Mouse (Mus musculus) heart, embryonic 14.5 days (tissue): ENCODE data around the gene Znrd1. TPM values are rescaled to one million over a fixed set of nuclear protein-coding genes. Genes with fewer than 3 reads are reported as not detected.

Experiments
- ATAC-seq: fragments of 200-750 bp; cut with Nextera tagmentation; 2 replicates; pipeline ENCODE4 v1.8.0; 2017; ENCODE audit warnings: low read depth, moderate TSS enrichment; ENCODE audit not compliant: insufficient number of reproducible peaks, insufficient read depth, low FRiP score
- H3K27ac ChIP-seq, 2 experiments: fragments of 200-500 bp in 1 of 2; fragments of 300-500 bp in 1 of 2; sonication (generic) in 1 of 2; replicated peaks in 1 of 2; 2 replicates each; pipeline ENCODE4 v1.5.1; 2012 to 2014; ENCODE audit warnings: low read depth in 2 of 2, low read length in 2 of 2, control low read depth in 1 of 2, mild to moderate bottlenecking in 1 of 2, mixed read lengths in 1 of 2; ENCODE audit not compliant: control insufficient read depth in 1 of 2, insufficient read depth in 1 of 2
- H3K27me3 ChIP-seq: fragments of 300-500 bp; sonication (generic); 2 replicates; pipeline ENCODE4 v1.6.1; 2014; ENCODE audit warnings: mild to moderate bottlenecking, low read length, control low read depth; ENCODE audit not compliant: control insufficient read depth, insufficient read depth
- H3K36me3 ChIP-seq: fragments of 300-500 bp; sonication (generic); 2 replicates; pipeline ENCODE4 v1.6.1; 2014; ENCODE audit warnings: mild to moderate bottlenecking, control low read depth, low read length, mixed read lengths; ENCODE audit not compliant: control insufficient read depth, insufficient read depth
- H3K4me1 ChIP-seq, 2 experiments: fragments of 200-500 bp in 1 of 2; fragments of 300-500 bp in 1 of 2; sonication (generic) in 1 of 2; 2 replicates each; pipeline ENCODE4 v1.6.1; 2012 to 2014; ENCODE audit warnings: low read length in 2 of 2, control low read depth in 1 of 2, mixed read lengths in 1 of 2; ENCODE audit not compliant: control insufficient read depth in 2 of 2, insufficient read depth in 2 of 2
- H3K4me2 ChIP-seq: fragments of 300-500 bp; sonication (generic); 2 replicates; pipeline ENCODE4 v1.6.1; 2014; ENCODE audit warnings: mild to moderate bottlenecking, low read length
- H3K4me3 ChIP-seq, 2 experiments: fragments of 200-500 bp in 1 of 2; fragments of 300-500 bp in 1 of 2; sonication (generic) in 1 of 2; 2 replicates each; pipeline ENCODE4 v1.5.1; 2012 to 2014; ENCODE audit warnings: low read length in 2 of 2, mild to moderate bottlenecking in 2 of 2, control low read depth in 1 of 2, low read depth in 1 of 2, moderate library complexity in 1 of 2; ENCODE audit not compliant: control insufficient read depth in 1 of 2, insufficient read depth in 1 of 2
- H3K9ac ChIP-seq: fragments of 300-500 bp; sonication (generic); 2 replicates; pipeline ENCODE4 v1.6.1; 2014; ENCODE audit warnings: mild to moderate bottlenecking, low read length
- H3K9me3 ChIP-seq: fragments of 300-500 bp; sonication (generic); 2 replicates; pipeline ENCODE4 v1.6.1; 2016; ENCODE audit warnings: low read length, control low read depth; ENCODE audit not compliant: control insufficient read depth
- WGBS: fragments of 180-500 bp; shearing (Covaris S2); extraction: QIAGEN DNeasy Blood & Tissue Kit; methylation state at CpG from one replicate; pipeline ENCODE4 v1.1.7; 2014; 5-methylcytosine and 5-hydroxymethylcytosine counted together
- polyA plus RNA-seq: library from polyadenylated mRNA; unstranded; fragments of >200 nt; fragmentation: Nextera tagmentation; extraction: Ambion mirVana; gene quantifications from 2 replicates; pipeline ENCODE4 v1.2.1, GENCODE M21; 2014

The Znrd1 gene
- polyA plus RNA-seq, 1 experiment from 2014 or later = 42.0 TPM

- H3K36me3 ChIP-seq = peaks cover 12% of the 10 kb centered on the region
- peak overlapping the region; percentile 48 to 57 for H3K4me3 ChIP-seq
- H3K27ac ChIP-seq = no peak overlapping the region
- 1% methylated on average over 57 of the region's 62 CpGs for WGBS
- H3K27me3 ChIP-seq = peaks cover 45% of the 10 kb centered on the region
- H3K9ac ChIP-seq = peak overlapping the region; percentile 73
- no peak; the same call in 1 of the 2 replicates for ATAC-seq
- H3K4me1 ChIP-seq = peaks cover 9 to 23% of the 10 kb centered on the region in 2 experiments
- H3K9me3 ChIP-seq = no peaks in the 10 kb centered on the region
- H3K4me2 ChIP-seq = peak overlapping the region; percentile 96
These were observed 11.1 kb downstream of the Znrd1 start for GRCm38 (mm10) chr17:36947051-36947819.

- no peak for ATAC-seq
- no peak overlapping the region for H3K27ac ChIP-seq
- peaks cover 9 to 13% of the 10 kb centered on the region in 2 experiments; a peak in 3 of 4 replicates for H3K4me1 ChIP-seq
- peaks cover 57% of the 10 kb centered on the region for H3K27me3 ChIP-seq
- WGBS = 31% methylated on average over 7 of the region's 9 CpGs
- no peak overlapping the region for H3K4me2 ChIP-seq
- no peak overlapping the region for H3K4me3 ChIP-seq
- H3K9ac ChIP-seq = no peak overlapping the region
- peaks cover 7% of the 10 kb centered on the region for H3K36me3 ChIP-seq
- H3K9me3 ChIP-seq = no peaks in the 10 kb centered on the region
These were observed 14.1 kb downstream of the Znrd1 start for GRCm38 (mm10) chr17:36944121-36944775.

GRCm38 (mm10) chr17:36943691-36944090, 14.7 kb downstream of the Znrd1 start:
- Histone ChIP-seq H3K9ac (no peak overlapping the region), H3K4me3 (0 out of 4 replicates have a peak overlapping the region, but pooled peaks of 1 of the 2 experiments have one; percentile 36), H3K27me3 (peaks cover 57% of the 10 kb centered on the region), H3K36me3 (peaks cover under 1% of the 10 kb centered on the region; the same call in 1 of the 2 replicates), H3K4me1 (peaks cover 9 to 13% of the 10 kb centered on the region in 2 experiments; a peak in 3 of 4 replicates), H3K9me3 (no peaks in the 10 kb centered on the region), H3K27ac (no peak overlapping the region), H3K4me2 (peak overlapping the region; percentile 74; the same call in 1 of the 2 replicates)
- ATAC-seq = no peak
- 30% methylated on average over 5 of the region's 5 CpGs for WGBS

- peak within 1 kb of the TSS; percentile 48 for H3K9ac ChIP-seq
- no peak within 1 kb of the TSS for H3K27ac ChIP-seq
- WGBS = 1% methylated on average over 59 of the region's 59 CpGs
- H3K36me3 ChIP-seq = no peaks in the 10 kb centered on the region
- no peaks in the 10 kb centered on the region for H3K9me3 ChIP-seq
- H3K4me2 ChIP-seq = peak within 1 kb of the TSS; percentile 74
- peaks cover 9 to 13% of the 10 kb centered on the region in 2 experiments; a peak in 3 of 4 replicates for H3K4me1 ChIP-seq
- H3K4me3 ChIP-seq = peak within 1 kb of the TSS; percentile 36 to 43
- peaks cover 61% of the 10 kb centered on the region for H3K27me3 ChIP-seq
- no peak for ATAC-seq
These were observed 15.4 kb downstream of the Znrd1 start, which contains the start of gene Rnf39 for GRCm38 (mm10) chr17:36942791-36943471. TSS of gene Rnf39 (plus strand) at chr17:36942918.

- ATAC-seq = no peak
- no peak overlapping the region for H3K9ac ChIP-seq
These were observed 16.0 kb downstream of the Znrd1 start for GRCm38 (mm10) chr17:36942391-36942790.

GRCm38 (mm10) chr17:36938056-36938455, 20.3 kb downstream of the Znrd1 start:
- peaks cover 30% of the 10 kb centered on the region for H3K27me3 ChIP-seq
- no peak overlapping the region for H3K4me3 ChIP-seq
- no peak overlapping the region for H3K9ac ChIP-seq
- H3K4me1 ChIP-seq = peaks cover 3 to 4% of the 10 kb centered on the region in 2 experiments; a peak in 3 of 4 replicates
- H3K36me3 ChIP-seq = no peaks in the 10 kb centered on the region
- WGBS = 70% methylated on average over 2 of the region's 2 CpGs
- no peak for ATAC-seq
- H3K27ac ChIP-seq = no peak overlapping the region
- H3K9me3 ChIP-seq = no peaks in the 10 kb centered on the region
- no peak overlapping the region for H3K4me2 ChIP-seq

More at GRCm38 (mm10) chr17:36942391-36942790, 16.0 kb downstream of the Znrd1 start:
- Histone ChIP-seq H3K27ac (no peak overlapping the region), H3K4me3 (peak overlapping the region in 1 of 2 experiments; percentile 43; a peak in 2 of 4 replicates), H3K27me3 (peaks cover 62% of the 10 kb centered on the region), H3K36me3 (no peaks in the 10 kb centered on the region), H3K9me3 (no peaks in the 10 kb centered on the region), H3K4me2 (peak overlapping the region; percentile 74), H3K4me1 (peaks cover 8 to 9% of the 10 kb centered on the region in 2 experiments; a peak in 3 of 4 replicates)
- WGBS = 35% methylated on average over 10 of the region's 10 CpGs

- WGBS = 18% methylated on average over 2 of the region's 2 CpGs
- no peak for ATAC-seq
- H3K36me3 ChIP-seq = no peaks in the 10 kb centered on the region
These were observed 26.6 kb downstream of the Znrd1 start for GRCm38 (mm10) chr17:36931806-36932205.

More at GRCm38 (mm10) chr17:36931806-36932205, 26.6 kb downstream of the Znrd1 start:
- Histone ChIP-seq H3K9me3 (no peaks in the 10 kb centered on the region), H3K9ac (no peak overlapping the region), H3K4me1 (peaks cover 0 to 4% of the 10 kb centered on the region in 2 experiments; a peak in 2 of 4 replicates), H3K4me2 (no peak overlapping the region), H3K27ac (no peak overlapping the region), H3K27me3 (0 out of 2 replicates have a peak, but pooled peaks cover 5% of the 10 kb centered on the region), H3K4me3 (no peak overlapping the region)
